Mouse (Mus musculus) adrenal gland, postnatal 25 days (tissue): ENCODE results near the gene Tmem8. TPM values are rescaled to one million over a fixed set of nuclear protein-coding genes. Genes with fewer than 3 reads are reported as not detected.
"Not testable (repeated sequence)": the region's sequence is repeated elsewhere in the genome, so short reads cannot be mapped to it uniquely, and the experiment has no call there.

Experiments
- DNase-seq: peaks from one replicate; pipeline ENCODE4 v3.0.0; 2021; ENCODE audit warnings: mixed read lengths
- total RNA-seq: library from RNA; stranded (reverse); gene quantifications from 2 replicates; pipeline ENCODE4 v1.2.3, GENCODE M21; 2021

The Tmem8 gene
- total RNA-seq, 1 experiment from 2014 or later: 10.8 TPM

GRCm38 (mm10) chr17:26111722-26112121, 1.4 kb upstream of the Tmem8 start:
- DNase-seq: no peak

- no peak for DNase-seq
These were observed 348 bp upstream of the Tmem8 start for GRCm38 (mm10) chr17:26112751-26113150.

- DNase-seq: no peak
These were observed 962 bp downstream of the Tmem8 start for GRCm38 (mm10) chr17:26114061-26114460.

GRCm38 (mm10) chr17:26114461-26114860, 1.4 kb downstream of the Tmem8 start:
- DNase-seq: not testable (repeated sequence)

GRCm38 (mm10) chr17:26115205-26115898, 2.3 kb downstream of the Tmem8 start:
- no peak for DNase-seq

GRCm38 (mm10) chr17:26115956-26116487, 2.9 kb downstream of the Tmem8 start:
- no peak for DNase-seq

- no peak for DNase-seq
These were observed 3.6 kb downstream of the Tmem8 start for GRCm38 (mm10) chr17:26116503-26117258.

GRCm38 (mm10) chr17:26119766-26120710, 6.9 kb downstream of the Tmem8 start:
- peak; percentile 63 for DNase-seq

- no peak for DNase-seq
These were observed 9.5 kb downstream of the Tmem8 start for GRCm38 (mm10) chr17:26122431-26123140.

GRCm38 (mm10) chr17:26123267-26123684, 10.2 kb downstream of the Tmem8 start, which contains the start of gene Mrpl28:
Gene Mrpl28, plus strand, starts transcription at chr17:26123500.
- DNase-seq: peak; percentile 93

- DNase-seq: no peak
These were observed 11.5 kb downstream of the Tmem8 start for GRCm38 (mm10) chr17:26124560-26124959.

GRCm38 (mm10) chr17:26125226-26125625, 12.1 kb downstream of the Tmem8 start:
- no peak for DNase-seq

- DNase-seq: no peak
These were observed 18.1 kb downstream of the Tmem8 start for GRCm38 (mm10) chr17:26131062-26131732.

GRCm38 (mm10) chr17:26131856-26132853, 19.1 kb downstream of the Tmem8 start:
- no peak for DNase-seq

- no peak for DNase-seq
These were observed 24.1 kb downstream of the Tmem8 start for GRCm38 (mm10) chr17:26137106-26137750.

- no peak for DNase-seq
These were observed 24.6 kb downstream of the Tmem8 start for GRCm38 (mm10) chr17:26137751-26138130.

- peak; percentile 93 for DNase-seq
These were observed 25.2 kb downstream of the Tmem8 start, which contains the start of gene Axin1 for GRCm38 (mm10) chr17:26138239-26138836. Gene Axin1, plus strand, starts transcription at chr17:26138688.

- peak; percentile 54 for DNase-seq
These were observed 25.8 kb downstream of the Tmem8 start for GRCm38 (mm10) chr17:26138901-26139381.
